Mouse (Mus musculus) thymus, postnatal 36 days (tissue): ENCODE data around the gene Olfr1195.
"Not testable (repeated sequence)": the region's sequence is repeated elsewhere in the genome, so short reads cannot be mapped to it uniquely, and the experiment has no call there.

Source experiments
- DNase-seq, 2 experiments: peaks; one replicate each; pipeline ENCODE4 v3.0.0; 2022; ENCODE audit warnings: mixed read lengths in 2 of 2

Olfr1195 gene

DNA sequence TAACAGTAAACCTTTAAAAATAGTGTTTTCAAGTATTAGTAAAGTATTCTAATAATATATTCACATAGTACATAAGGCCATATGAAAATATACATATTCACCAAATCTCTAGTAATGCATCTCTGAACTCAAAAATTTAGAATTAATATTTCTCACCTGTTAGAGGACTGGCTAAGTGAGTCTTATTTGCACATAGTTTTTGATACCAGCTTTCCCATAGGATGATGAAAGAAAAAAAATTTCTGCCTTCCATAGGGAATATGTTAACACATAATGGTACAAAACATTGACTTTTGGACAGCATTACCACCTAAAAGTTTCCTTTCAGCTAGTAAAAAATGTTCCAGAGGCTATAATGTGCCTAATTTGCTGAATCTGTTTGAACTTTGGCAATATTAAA, at the start of gene Olfr1195:
Gene Olfr1195 (minus strand): TSS at position 101 of the 400 bp plus-strand sequence.
- no peak for DNase-seq

DNA sequence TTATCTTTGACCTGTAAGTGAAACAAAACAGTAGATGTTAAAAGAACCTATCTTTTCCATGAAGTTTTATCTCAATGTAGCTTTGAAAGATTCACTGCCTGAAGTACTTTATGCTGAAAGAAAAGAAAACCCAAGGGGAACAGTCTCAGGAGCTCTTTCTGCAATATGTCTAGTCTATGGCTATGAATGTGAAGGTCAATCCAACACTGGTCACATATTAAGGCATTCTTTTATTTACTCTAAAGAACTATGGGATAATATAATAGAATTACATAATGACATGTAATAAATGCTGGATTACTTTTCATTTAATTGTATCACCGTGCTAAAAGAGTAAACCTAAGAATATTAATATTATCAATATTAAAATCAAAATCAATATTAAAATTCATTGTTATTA, 43.3 kb upstream of the Olfr1195 start, which contains the start of gene Olfr1197:
Gene Olfr1197 (minus strand): TSS at position 101 of the 400 bp plus-strand sequence.
- DNase-seq: no peak

DNA sequence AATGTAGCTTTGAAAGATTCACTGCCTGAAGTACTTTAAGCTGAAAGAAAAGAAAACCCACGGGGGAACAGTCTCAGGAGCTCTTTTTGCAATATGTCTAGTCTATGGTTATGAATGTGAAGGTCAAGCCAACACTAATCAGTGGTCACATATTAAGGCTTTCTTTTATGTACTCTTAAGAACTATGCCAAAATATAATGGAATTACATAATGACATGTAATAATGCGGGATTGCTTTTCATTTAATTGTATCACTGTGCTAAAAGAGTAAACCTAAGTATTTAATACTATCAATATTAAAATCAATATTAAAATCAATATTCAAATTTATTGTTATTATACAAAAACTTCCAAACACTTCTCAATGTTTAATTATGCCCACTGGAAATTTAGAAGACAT, 15.5 kb upstream of the Olfr1195 start, which contains the start of gene Olfr1196:
Gene Olfr1196 (minus strand): TSS at position 101 of the 400 bp plus-strand sequence.
- DNase-seq: no peak

DNA sequence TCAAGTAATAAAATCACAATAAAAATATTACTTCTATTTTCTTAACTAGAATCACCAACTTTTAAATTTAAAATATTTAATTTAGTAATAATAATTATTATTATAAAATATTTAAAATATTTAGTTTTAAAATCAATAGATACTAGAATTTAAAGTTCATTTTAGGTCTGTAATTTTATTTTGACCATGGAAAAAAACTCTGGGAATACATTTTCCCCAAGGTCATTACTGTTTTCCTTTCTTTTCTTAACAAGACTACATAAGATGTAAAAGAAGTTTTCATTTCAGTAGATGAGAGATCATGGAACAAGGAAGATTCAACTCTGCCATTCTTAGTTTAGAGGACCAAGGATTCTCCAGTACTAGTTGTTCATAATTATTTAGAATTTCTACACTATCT, 13.7 kb downstream of the Olfr1195 start, which contains the start of gene Olfr1193:
Gene Olfr1193 (plus strand): TSS at position 301 of the 400 bp plus-strand sequence.
- DNase-seq: not testable (repeated sequence)

DNA sequence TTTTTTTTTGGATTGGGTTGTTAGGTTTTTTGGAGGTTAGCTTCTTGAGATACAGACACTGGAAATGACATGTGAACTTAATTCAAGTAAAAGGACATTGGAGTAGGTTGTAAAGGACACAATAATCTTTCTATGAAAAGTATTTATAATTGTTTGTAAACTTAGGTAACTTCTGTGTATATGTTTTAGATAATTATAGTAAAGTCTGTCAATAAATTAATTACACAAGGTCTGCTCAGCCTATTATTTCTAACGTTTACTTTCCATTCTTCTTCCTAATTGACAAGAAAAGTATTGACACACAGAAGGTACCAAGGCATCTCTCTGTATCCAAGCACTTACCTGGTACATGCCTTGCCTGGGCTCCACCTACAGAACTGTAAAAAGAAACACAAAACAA, 40.8 kb downstream of the Olfr1195 start, which contains the start of gene Olfr1192-ps1:
Gene Olfr1192-ps1 (plus strand): TSS at position 301 of the 400 bp plus-strand sequence.
- no peak for DNase-seq

DNA sequence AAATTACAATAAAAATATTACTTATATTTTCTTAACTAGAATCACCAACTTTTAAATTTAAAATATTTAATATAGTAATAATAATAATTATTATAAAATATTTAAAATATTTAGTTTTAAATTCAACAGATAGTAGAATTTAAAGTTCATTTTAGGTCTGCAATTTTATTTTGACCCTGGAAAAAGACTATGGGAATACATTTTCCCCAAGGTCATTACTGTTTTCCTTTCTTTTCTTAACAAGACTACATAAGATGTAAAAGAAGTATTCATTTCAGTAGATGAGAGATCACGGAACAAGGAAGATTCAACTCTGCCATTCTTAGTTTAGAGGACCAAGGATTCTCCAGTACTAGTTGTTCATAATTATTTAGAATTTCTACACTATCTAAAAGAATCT, 48.7 kb downstream of the Olfr1195 start, which contains the start of gene Olfr1191-ps1:
Gene Olfr1191-ps1 (plus strand): TSS at position 301 of the 400 bp plus-strand sequence.
- DNase-seq: not testable (repeated sequence)
